Mouse (Mus musculus) spleen, adult 2 months (tissue): ENCODE results near the gene Pi4ka.

Experiments
- CTCF ChIP-seq: fragments of 200-500 bp; IDR thresholded peaks from 2 replicates; pipeline ENCODE4 v1.5.1; 2011; ENCODE audit warnings: mild to moderate bottlenecking, inconsistent platforms; ENCODE audit not compliant: insufficient read depth, insufficient read length, insufficient replicate concordance; ENCODE audit errors: extremely low read depth
- POLR2A ChIP-seq: fragments of 200-500 bp; IDR thresholded peaks from 2 replicates; pipeline ENCODE4 v1.6.1; 2011; ENCODE audit warnings: low read depth, low read length, inconsistent platforms

GRCm38 (mm10) chr16:17336089-17336488 lies 70.0 kb downstream of the Pi4ka start:
- no peak for TF ChIP-seq CTCF
- TF ChIP-seq POLR2A = no peak
